Mouse (Mus musculus) layer of hippocampus, postnatal 36 days (tissue): ENCODE measurements around the gene Nagk. TPM values are rescaled to one million over a fixed set of nuclear protein-coding genes. Genes with fewer than 3 reads are reported as not detected.
A peak's percentile ranks its signal among the peaks of the same experiment; 100 is the strongest.
"Not testable (repeated sequence)": the region's sequence is repeated elsewhere in the genome, so short reads cannot be mapped to it uniquely, and the experiment has no call there.

ENCODE experiments used
- DNase-seq, 2 experiments: peaks; one replicate each; pipeline ENCODE4 v3.0.0; 2022
- total RNA-seq, 2 experiments: library from RNA; stranded (reverse); gene quantifications; 2 replicates each; pipeline ENCODE4 v1.2.3; 2021

Gene Nagk
- total RNA-seq, 2 experiments from 2014 or later: 40.7 to 42.2 TPM

- no peak for DNase-seq
These were observed 21.0 kb downstream of the Nagk start for GRCm38 (mm10) chr6:83815801-83816200.

GRCm38 (mm10) chr6:83818996-83819395, 24.2 kb downstream of the Nagk start:
- no peak for DNase-seq

GRCm38 (mm10) chr6:83820727-83821515, 26.1 kb downstream of the Nagk start:
- DNase-seq: no peak

GRCm38 (mm10) chr6:83821856-83822255, 27.1 kb downstream of the Nagk start:
- DNase-seq: no peak

- DNase-seq: no peak
These were observed 36.3 kb downstream of the Nagk start for GRCm38 (mm10) chr6:83830941-83831605.

GRCm38 (mm10) chr6:83831606-83832123, 36.9 kb downstream of the Nagk start, which contains the start of gene Paip2b:
Gene Paip2b (minus strand): TSS chr6:83831741.
- peak; percentile 96 to 98 for DNase-seq

- DNase-seq: not testable (repeated sequence)
These were observed 37.6 kb downstream of the Nagk start for GRCm38 (mm10) chr6:83832393-83832792.

- no peak for DNase-seq
These were observed 42.0 kb downstream of the Nagk start for GRCm38 (mm10) chr6:83836826-83837225.

- DNase-seq: no peak
These were observed 43.3 kb downstream of the Nagk start for GRCm38 (mm10) chr6:83838046-83838445.

GRCm38 (mm10) chr6:83840086-83840485, 45.3 kb downstream of the Nagk start:
- no peak for DNase-seq

GRCm38 (mm10) chr6:83844913-83845312, 50.1 kb downstream of the Nagk start:
- no peak for DNase-seq

GRCm38 (mm10) chr6:83846141-83846540, 51.4 kb downstream of the Nagk start:
- no peak for DNase-seq

- no peak for DNase-seq
These were observed 54.7 kb downstream of the Nagk start for GRCm38 (mm10) chr6:83849446-83849845.

Other genes with a start within 250 kb of the Nagk start
- gene Stambp, start 222.3 kb upstream of the Nagk start, total RNA-seq: 10 to 100 TPM; 34.3 to 34.7 TPM
- gene Clec4f, start 138.8 kb upstream of the Nagk start, total RNA-seq: not detected
- not detected for gene Cd207, start 117.1 kb upstream of the Nagk start, total RNA-seq
- not detected for gene Vax2, start 83.7 kb upstream of the Nagk start, total RNA-seq
- gene Atp6v1b1, start 52.0 kb upstream of the Nagk start, total RNA-seq: under 1 TPM in 1 of 2 experiments, not detected in 1; 0.35 TPM
- not detected for gene Ankrd53, start 32.3 kb upstream of the Nagk start, total RNA-seq
- 10 to 100 TPM; 46.4 to 54.8 TPM for gene Tex261, start 19.2 kb upstream of the Nagk start, total RNA-seq
- gene Paip2b, start 36.8 kb downstream of the Nagk start, total RNA-seq: 10 to 100 TPM; 44.7 to 56.6 TPM
- 100 to 1,000 TPM; 140 to 149 TPM for gene Zfp638, start 72.1 kb downstream of the Nagk start, total RNA-seq
- gene Dysf, start 213.6 kb downstream of the Nagk start, total RNA-seq: 1 to 10 TPM; 1.4 to 1.7 TPM